Mouse (Mus musculus): ENCODE measurements around the gene Pkd1.

Gene Pkd1

DNA sequence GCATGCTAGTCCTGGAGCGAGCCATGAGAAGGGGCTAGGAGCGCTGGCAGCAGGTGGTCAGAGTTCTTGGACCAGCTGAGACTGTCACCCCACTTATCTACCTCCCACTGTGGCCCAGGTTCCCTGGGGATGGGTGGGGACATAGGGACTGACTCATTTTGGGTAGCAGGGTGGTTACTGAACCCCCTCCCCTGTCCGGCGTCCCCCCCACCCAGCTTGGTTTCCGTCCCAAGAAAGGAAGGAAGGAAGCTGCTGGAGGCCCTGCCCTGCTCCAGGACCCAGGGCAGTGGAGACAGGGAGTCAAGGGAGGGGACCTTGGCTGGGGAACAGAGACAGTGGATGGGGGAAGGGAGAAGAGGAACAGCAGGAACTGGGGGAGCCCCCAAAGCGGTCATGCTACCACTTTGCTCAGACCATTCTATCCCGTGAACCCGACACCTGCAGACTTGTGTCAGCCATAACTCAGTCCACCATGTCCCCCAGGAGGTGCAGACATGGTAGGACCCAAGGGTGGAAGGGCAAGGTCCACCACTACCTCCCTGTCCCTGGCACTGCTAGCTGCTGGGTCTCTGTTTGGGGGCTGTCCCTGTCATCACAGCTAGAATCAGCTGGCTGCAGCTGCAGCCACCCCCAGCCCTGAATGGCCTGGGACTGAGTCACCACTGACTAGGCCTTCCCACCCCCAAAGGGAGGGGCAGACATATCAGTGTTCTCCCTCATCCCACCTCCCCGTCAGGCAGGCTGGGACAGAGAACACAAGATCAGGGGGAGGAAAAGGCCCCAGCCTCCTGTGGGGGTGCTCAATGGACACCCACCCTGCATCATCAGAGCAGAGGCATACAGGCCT is 95.5 kb downstream of the Pkd1 start:
- peak; percentile 77 for DNase-seq (ENCODE audit: low read depth, low spot score)

DNA sequence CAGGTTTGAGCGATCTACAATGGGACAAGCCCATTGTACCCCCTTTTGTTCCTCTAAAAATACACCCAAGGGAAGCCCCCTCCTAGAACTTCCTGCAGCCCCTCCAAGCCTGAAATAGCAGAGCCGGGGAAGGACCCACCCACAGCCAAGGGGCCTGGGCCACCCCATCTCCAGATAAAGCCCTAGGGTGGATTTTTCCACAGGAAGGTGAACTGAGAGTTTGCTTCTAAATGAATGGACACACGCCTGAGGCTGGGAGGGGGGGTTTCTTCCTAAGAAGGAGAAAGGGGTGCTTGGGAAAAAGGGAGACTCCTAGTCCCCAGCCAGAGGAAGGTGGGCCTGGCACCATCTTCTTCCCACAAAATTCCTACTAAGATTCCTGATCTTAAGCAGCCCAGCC is 96.3 kb downstream of the Pkd1 start:
- DNase-seq (ENCODE audit: low read depth, low spot score) = no peak

Measured in brain, adult 2 months (tissue).